Mouse (Mus musculus) NIH3T3 (cell line): ENCODE results near the gene Smarcc1.
"Not testable (repeated sequence)": the region's sequence is repeated elsewhere in the genome, so short reads cannot be mapped to it uniquely, and the experiment has no call there.

ENCODE experiments used
- DNase-seq: peaks from one replicate; pipeline ENCODE4 v3.0.0-alpha.2; 2012; ENCODE audit warnings: low read depth

The Smarcc1 gene

DNA sequence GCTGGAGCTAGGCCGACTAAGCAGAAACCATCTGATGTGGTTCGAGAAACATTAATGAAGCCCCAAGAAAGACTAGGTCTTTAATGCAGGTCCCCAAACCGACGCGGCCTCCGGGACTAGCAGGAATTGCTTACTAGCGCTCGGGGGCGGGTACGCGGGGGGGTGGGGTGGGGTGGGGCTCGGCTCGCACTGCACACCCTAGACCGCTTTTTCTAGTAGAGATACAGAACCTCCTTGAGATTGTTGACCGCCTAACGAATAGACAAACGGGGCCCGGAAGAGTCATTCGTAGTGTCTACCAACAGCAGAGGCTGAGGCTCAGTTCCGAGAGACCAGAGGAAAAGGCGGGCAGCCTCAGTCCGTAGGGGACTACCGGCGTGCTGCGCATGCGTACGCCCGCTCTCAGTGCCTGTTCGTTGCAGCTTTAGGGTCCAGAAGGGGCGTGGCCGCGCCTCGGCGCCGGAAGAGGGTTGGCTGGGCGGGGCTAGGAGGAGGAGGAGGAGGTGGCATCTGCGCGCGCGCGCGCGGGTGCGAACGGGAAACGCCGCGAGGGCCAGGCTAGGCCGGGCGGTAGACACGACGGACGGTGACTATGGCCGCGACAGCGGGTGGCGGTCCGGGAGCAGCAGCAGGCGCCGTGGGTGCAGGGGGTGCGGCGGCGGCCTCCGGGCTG is 14.2 kb downstream of the Smarcc1 start:
- DNase-seq = peak; percentile 99

GRCm38 (mm10) chr9:110132201-110132605 is 14.7 kb downstream of the Smarcc1 start:
- peak; percentile 65 for DNase-seq

DNA sequence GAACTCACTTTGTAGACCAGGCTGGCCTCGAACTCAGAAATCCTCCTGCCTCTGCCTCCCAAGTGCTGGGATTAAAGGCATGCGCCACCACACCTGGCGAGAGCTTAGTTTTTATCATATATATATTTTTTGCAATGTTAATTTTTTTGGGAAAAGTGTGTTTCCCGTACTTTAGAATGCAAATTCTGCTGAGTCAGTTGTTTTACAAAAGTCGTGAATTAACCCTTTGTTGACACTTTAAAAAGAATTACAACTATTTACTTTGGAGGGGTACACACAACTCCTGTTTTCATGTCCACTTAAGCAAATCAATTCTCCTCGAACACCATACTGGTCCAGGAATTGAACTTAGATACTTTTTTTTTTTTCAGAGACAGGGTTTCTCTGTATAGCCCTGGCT is 15.4 kb downstream of the Smarcc1 start:
- DNase-seq = no peak

GRCm38 (mm10) chr9:110134176-110134575 is 16.7 kb downstream of the Smarcc1 start:
- no peak for DNase-seq

- no peak for DNase-seq
Measured at GRCm38 (mm10) chr9:110139119-110139518, 21.6 kb downstream of the Smarcc1 start.

GRCm38 (mm10) chr9:110142097-110142496 is 24.6 kb downstream of the Smarcc1 start:
- DNase-seq = no peak

GRCm38 (mm10) chr9:110148598-110148997 is 31.1 kb downstream of the Smarcc1 start:
- DNase-seq = no peak

DNA sequence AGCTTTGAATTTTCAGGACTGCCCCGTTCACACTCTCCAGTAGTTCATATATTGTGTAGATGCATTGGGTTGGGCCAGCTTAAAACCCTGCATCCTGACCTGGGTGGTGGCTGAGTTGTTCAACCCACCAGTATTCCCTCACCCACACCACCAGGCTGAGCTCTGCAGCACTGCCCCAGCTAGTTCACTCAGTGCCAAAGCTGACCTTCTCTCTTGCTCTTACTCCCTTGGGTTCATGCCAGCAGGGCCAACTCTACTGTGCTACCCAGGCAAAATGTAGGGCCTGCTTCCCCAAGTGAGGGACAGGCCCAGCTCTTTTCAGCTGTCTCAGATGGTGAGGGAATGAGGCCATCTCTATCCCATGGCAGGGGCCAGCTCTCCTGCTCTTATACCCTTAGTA is 41.5 kb downstream of the Smarcc1 start:
- DNase-seq = no peak

GRCm38 (mm10) chr9:110160486-110160885 is 43.0 kb downstream of the Smarcc1 start:
- not testable (repeated sequence) for DNase-seq

DNA sequence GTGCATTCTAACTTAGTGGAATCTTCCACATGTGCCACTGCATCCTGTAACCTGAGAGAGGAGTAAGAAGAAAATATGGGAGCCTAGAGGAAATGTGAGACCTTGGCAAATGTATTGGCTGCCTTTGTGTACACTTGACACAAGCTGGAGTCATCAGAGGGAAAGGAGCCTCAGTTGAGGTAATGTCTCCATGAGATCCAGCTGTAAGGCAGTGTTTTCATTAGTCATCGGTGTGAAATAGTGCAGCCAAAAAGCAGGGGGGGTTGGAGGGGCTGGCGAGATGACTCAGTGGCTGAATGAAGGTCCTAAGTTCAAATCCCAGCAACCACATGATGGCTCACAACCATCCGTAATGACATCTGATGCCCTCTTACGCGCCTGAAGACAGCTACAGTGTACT is 44.9 kb downstream of the Smarcc1 start:
- peak; percentile 81 for DNase-seq

- no peak for DNase-seq
Measured at GRCm38 (mm10) chr9:110163071-110163470, 45.6 kb downstream of the Smarcc1 start.

DNA sequence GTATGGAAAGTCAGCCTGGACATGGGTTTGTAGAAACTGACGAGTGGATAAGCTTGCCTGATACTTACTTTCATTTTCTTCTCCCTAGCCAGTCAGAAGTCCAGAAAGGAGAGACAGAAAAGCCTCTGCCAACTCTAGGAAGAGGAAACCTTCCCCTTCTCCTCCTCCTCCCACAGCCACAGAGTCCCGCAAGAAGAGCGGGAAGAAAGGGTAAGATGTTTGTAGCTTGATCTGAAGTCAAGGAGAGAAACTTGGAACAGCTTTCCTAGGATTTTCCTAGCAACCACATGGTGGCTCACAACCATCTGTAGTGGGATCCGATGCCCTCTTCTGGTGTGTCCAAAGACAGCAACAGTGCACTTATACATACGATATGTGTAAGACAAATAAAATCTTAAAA is 53.4 kb downstream of the Smarcc1 start:
- peak; percentile 35 for DNase-seq

DNA sequence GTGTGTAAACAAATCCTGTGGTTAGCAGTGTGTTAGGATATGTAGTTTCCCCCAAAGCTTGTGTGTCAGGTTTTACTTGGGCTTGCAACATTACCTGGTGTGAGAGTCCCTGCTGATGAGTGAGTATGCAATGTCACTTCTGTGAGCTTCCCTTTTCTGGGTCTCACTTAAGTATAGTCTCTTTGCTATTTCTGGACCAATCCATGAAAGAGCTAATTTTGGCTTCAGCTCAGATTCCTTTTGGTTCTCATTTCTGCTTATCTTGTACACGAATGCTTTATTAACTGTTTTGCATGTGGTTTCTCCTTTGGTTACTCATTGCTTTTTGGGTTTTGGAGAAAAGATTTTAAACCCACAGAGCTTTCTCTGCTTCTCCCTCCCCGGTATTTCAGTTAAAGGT is 82.4 kb downstream of the Smarcc1 start:
- DNase-seq = no peak

- peak; percentile 12 for DNase-seq
Measured at GRCm38 (mm10) chr9:110205526-110206404, 88.3 kb downstream of the Smarcc1 start.

GRCm38 (mm10) chr9:110206437-110206836 is 88.9 kb downstream of the Smarcc1 start:
- DNase-seq = no peak

DNA sequence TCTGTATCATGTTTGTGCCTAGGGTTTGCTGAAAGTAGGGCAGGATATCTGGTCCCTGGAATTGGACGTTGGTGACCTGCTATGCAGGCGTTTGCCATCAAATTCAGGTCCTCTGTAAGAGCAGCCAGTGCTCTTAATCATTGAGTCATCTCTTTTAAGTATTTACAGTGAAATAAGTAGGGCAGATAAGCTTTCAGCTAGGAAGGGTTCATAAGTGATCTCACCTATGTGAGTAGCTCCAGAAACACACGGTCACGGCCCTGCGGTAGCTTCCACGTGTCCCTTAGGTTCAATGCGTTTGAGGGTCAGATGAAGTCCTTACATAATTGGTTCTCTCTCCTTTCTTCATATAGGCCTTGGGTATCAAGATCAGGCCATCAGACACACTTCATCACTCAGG is 90.8 kb downstream of the Smarcc1 start:
- DNase-seq = no peak

GRCm38 (mm10) chr9:110208967-110209366 is 91.5 kb downstream of the Smarcc1 start:
- no peak for DNase-seq

GRCm38 (mm10) chr9:110224273-110224672 is 106.8 kb downstream of the Smarcc1 start:
- no peak for DNase-seq

- DNase-seq = peak; percentile 71
Measured at GRCm38 (mm10) chr9:110226191-110226590, 108.7 kb downstream of the Smarcc1 start.

- peak; percentile 52 for DNase-seq
Measured at GRCm38 (mm10) chr9:110228671-110229070, 111.2 kb downstream of the Smarcc1 start.

DNA sequence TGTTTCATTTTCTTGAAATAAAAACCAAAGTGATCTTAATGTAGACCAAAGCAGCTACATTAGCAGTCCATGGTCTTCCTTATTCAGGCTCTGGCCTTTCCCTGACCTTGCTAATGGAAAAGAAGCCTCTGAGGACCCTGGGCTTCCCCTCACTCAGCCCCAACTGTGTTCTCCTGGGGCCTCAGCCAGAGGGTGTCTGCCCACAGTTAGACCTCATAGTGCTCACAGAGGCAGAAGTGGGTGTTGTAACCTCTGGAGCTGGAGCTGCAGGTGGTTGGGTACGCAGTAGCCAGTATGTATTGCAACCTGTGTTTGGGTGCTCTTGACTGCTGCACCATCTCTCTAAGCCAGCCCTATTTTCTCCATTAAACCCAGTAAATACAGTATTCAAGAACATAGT is 111.6 kb downstream of the Smarcc1 start:
- DNase-seq = no peak

- DNase-seq = no peak
Measured at GRCm38 (mm10) chr9:110229566-110230248, 112.2 kb downstream of the Smarcc1 start.
